Mouse (Mus musculus): ENCODE measurements around the gene Gipr. TPM values are rescaled to one million over a fixed set of nuclear protein-coding genes. Genes with fewer than 3 reads are reported as not detected.

Gene Gipr
- polyA plus RNA-seq, 1 experiment = 3.9 TPM

Other genes starting within 250 kb of the Gipr start
- gene Nova2, start 240.2 kb downstream of the Gipr start, polyA plus RNA-seq (2012; rRNA removed) = 1.3 and 2.1 TPM in 2 replicates
- not detected in 2 replicates for gene Nanos2, start 178.7 kb downstream of the Gipr start, polyA plus RNA-seq (2012; rRNA removed)
- 3.4 and 5.6 TPM in 2 replicates for gene Mypop, start 174.9 kb downstream of the Gipr start, polyA plus RNA-seq (2012; rRNA removed)
- gene Irf2bp1, start 162.1 kb downstream of the Gipr start, polyA plus RNA-seq (2012; rRNA removed) = 19.4 and 26.1 TPM in 2 replicates
- gene Foxa3, start 142.6 kb downstream of the Gipr start, polyA plus RNA-seq (2012; rRNA removed) = 0.07 and 0.09 TPM in 2 replicates
- gene Sympk, start 141.8 kb downstream of the Gipr start, polyA plus RNA-seq (2012; rRNA removed) = 65.9 and 73.5 TPM in 2 replicates
- 0.38 and 0.76 TPM in 2 replicates for gene Rsph6a, start 111.4 kb downstream of the Gipr start, polyA plus RNA-seq (2012; rRNA removed)
- 52.6 and 61.1 TPM in 2 replicates for gene Dmwd, start 89.9 kb downstream of the Gipr start, polyA plus RNA-seq (2012; rRNA removed)
- 234 and 248 TPM in 2 replicates for gene Dmpk, start 82.3 kb downstream of the Gipr start, polyA plus RNA-seq (2012; rRNA removed)
- 33.2 and 35.6 TPM in 2 replicates for gene Six5, start 71.5 kb downstream of the Gipr start, polyA plus RNA-seq (2012; rRNA removed)
- gene Gm4969, start 47.8 kb downstream of the Gipr start, polyA plus RNA-seq (2012; rRNA removed) = 0.13 and 0.19 TPM in 2 replicates
- gene Fbxo46, start 46.3 kb downstream of the Gipr start, polyA plus RNA-seq (2012; rRNA removed) = 7.9 and 9.3 TPM in 2 replicates
- gene Qpctl, start 16.8 kb downstream of the Gipr start, polyA plus RNA-seq (2012; rRNA removed) = 14.9 and 19.4 TPM in 2 replicates
- 30.6 and 37.8 TPM in 2 replicates for gene Snrpd2, start 16.4 kb downstream of the Gipr start, polyA plus RNA-seq (2012; rRNA removed)
- 47.5 and 48.5 TPM in 2 replicates for gene Eml2, start 10.3 kb upstream of the Gipr start, polyA plus RNA-seq (2012; rRNA removed)
- 13.3 and 15.3 TPM in 2 replicates for gene Gpr4, start 46.4 kb upstream of the Gipr start, polyA plus RNA-seq (2012; rRNA removed)
- 30.2 and 38.1 TPM in 2 replicates for gene Opa3, start 62.2 kb upstream of the Gipr start, polyA plus RNA-seq (2012; rRNA removed)
- gene Vasp, start 105.7 kb upstream of the Gipr start, polyA plus RNA-seq (2012; rRNA removed) = 61.0 and 82.5 TPM in 2 replicates
- gene Ppm1n, start 113.9 kb upstream of the Gipr start, polyA plus RNA-seq (2012; rRNA removed) = not detected in 2 replicates
- 30.6 and 59.5 TPM in 2 replicates for gene Rtn2, start 116.5 kb upstream of the Gipr start, polyA plus RNA-seq (2012; rRNA removed)
- gene Fosb, start 143.9 kb upstream of the Gipr start, polyA plus RNA-seq (2012; rRNA removed) = 0.89 and 1.1 TPM in 2 replicates
- gene Ercc1, start 178.7 kb upstream of the Gipr start, polyA plus RNA-seq (2012; rRNA removed) = 49.0 and 57.8 TPM in 2 replicates
- gene Cd3eap, start 193.4 kb upstream of the Gipr start, polyA plus RNA-seq (2012; rRNA removed) = 4.5 and 5.3 TPM in 2 replicates
- 13.3 and 14.8 TPM in 2 replicates for gene Ppp1r13l, start 193.6 kb upstream of the Gipr start, polyA plus RNA-seq (2012; rRNA removed)
- gene Ercc2, start 215.9 kb upstream of the Gipr start, polyA plus RNA-seq (2012; rRNA removed) = 32.0 and 47.0 TPM in 2 replicates
- 20.9 and 27.8 TPM in 2 replicates for gene Klc3, start 238.0 kb upstream of the Gipr start, polyA plus RNA-seq (2012; rRNA removed)
- gene Ckm, start 238.6 kb upstream of the Gipr start, polyA plus RNA-seq (2012; rRNA removed) = 37.3 and 62.7 TPM in 2 replicates